Mouse (Mus musculus): ENCODE results near the gene Slc9a9.
A peak's percentile ranks its signal among the peaks of the same experiment; 100 is the strongest.
"Not testable (repeated sequence)": the region's sequence is repeated elsewhere in the genome, so short reads cannot be mapped to it uniquely, and the experiment has no call there.

The Slc9a9 gene

DNA sequence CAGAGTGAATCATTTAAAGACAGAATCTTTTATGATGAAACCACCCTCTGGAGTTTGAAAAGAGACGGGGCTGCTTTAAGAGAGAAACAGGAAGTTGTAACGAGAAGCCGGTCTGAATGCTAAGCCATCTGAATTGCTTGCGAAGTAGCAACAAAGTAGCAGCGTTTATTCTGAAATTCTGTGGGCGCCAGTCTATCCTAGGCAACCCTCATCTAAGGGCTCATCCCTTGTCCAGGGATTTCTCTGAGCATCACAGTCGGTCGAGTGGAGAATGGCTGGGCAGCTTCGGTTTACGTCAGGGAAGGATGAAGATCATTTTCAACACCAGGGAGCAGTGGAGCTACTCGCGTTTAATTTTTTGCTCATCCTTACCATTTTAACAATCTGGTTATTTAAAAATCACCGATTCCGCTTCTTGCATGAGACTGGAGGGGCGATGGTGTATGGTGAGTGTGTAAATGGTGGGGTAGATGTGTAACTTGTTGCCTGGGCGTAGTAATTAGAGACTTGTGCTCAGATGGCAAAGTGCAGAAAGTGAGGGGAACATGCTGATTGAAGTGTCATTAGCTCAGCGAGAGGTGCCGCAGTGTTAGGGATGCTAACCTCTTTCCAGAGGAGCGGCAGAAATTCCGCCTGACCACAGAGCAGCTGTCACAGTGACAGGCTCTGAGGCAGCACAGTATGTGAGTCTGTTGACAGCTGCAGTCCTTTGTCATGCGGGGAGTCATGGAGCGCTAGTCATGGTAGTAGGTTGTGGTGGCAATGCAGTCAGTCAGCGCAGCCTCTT is at the start of gene Slc9a9:
Gene Slc9a9 (plus strand): TSS at position 119 of the 787 bp plus-strand sequence.
- peak; percentile 25 for DNase-seq

DNA sequence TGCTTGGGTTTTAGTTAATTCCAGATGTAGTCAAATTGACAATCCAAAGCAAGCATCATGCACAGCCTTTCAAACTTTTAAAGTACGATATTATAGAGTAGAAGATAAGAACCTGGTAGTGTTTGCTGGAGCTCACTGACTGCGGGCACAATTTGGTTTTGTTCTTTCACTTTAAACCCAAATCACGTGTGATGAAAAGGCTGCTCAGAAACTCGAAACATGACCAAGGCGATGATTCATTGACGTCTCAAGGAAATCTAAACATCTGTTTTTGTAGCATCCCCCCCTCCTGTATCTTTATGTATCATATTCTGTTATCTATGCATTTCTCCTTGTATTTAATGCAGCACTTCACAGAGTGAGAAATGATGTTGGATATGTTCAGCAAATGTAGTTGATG is 49.4 kb upstream of the Slc9a9 start:
- no peak for DNase-seq

DNA sequence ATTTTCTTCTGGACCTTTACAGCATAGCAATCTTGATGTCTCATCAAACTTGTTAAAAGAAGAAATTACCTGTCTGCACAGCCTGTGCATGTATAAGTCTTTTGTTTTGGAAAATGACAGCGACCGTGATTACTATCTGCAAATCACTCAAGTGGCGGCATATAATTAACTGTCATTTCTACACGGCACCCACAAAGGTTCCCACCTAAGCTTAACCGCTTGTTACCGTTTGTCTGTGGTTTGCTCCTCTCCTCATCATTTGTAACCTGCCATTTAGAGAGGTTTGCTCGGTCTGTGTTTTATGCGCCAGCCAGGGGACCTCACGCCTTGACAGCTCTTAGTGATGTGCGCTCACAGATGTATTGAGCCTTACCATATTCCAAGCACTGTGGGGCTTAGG is 48.9 kb upstream of the Slc9a9 start:
- no peak for DNase-seq

DNA sequence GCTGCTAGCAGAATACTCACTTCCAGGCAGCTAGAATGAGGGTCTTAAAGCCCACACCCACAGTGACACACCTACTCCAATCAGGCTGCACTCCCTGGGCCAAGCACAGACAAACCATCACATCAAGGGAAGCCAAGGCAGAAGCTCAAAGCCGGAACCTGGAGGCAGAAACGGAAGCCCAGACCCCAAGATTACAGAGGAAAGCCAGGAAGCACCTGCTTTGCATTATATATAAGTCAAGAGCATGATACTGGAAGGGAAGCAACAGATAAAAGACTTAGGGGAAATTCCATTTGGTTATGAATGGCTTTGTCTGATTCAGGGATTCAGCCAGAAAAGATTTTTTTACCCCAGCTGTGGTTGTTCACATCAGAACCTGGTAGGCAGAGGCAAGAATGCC is 47.8 kb upstream of the Slc9a9 start:
- DNase-seq = no peak

DNA sequence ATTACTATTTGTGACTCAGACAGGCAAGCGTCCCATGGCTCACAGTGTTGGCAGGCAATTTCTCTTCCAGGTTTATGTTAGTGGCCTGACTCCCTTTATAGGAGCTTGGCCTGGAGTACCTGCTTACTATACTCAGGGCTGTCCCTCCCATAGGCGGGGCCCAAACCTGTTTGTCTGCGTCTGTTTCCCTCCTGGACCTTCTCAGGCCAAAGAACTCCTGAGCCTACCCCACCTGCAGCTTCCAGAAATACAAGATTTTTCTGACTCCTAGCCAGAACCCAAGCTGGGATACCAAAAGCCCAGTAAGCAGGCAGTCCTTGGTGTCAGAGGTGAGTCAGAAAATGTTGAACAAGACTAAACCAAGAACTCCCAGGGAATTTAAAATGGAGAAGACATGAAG is 43.0 kb upstream of the Slc9a9 start:
- DNase-seq = no peak

DNA sequence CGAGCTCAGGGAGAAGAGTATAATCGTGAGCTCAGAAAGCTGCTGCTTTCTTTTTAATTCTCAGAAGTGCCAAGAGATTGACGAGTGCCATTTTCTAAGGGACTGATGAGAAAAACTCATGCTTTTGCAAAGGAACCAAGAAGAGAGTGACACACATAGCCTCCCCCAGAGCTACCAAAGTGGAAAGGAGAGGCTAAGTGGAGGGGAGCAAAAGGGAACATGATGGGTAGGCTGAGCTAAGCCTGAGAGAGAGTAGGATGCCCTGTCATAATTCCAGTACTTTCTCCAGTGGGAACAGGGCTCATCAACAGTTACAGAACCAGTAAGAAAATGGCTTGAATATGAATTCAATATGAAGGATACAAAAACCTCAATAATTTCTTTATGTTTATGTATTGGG is 40.8 kb upstream of the Slc9a9 start:
- no peak for DNase-seq

DNA sequence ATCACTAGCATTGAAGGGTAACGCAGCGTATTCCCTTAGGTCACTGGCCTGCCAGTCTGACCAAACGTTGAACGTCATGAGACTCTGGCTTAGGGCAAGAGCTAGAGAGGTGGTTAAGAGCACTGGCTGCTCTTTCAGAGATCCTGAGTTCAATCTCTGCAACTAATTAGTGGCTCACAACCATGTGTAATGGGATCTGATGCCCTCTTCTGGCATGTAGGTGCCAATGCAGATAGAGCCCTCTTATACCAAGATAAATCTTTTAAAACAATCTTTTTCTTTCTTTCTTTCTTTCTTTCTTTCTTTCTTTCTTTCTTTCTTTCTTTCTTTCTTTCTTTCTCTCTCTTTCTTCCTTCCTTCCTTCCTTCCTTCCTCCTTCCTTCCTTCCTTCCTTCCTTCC is 35.4 kb upstream of the Slc9a9 start:
- DNase-seq = not testable (repeated sequence)

DNA sequence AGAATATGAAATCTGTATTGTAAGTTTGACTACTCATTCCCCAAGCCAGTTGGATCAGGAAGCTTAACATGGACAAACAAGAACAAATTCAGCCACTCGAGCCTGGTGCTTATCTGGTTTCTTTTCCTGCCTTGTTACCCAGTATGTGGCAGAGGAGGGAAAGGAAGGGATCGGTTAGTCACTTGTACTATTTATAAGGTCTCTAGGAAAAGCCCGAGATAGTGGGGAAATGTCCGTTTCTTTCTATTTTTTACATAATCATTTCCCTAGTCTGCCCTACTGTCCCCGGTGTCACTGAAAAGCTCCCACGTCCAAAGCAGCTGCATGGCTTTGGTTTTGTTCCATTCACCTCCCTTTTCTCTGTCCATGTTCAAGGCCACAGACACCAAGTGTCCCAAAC is 24.1 kb upstream of the Slc9a9 start:
- DNase-seq = no peak

DNA sequence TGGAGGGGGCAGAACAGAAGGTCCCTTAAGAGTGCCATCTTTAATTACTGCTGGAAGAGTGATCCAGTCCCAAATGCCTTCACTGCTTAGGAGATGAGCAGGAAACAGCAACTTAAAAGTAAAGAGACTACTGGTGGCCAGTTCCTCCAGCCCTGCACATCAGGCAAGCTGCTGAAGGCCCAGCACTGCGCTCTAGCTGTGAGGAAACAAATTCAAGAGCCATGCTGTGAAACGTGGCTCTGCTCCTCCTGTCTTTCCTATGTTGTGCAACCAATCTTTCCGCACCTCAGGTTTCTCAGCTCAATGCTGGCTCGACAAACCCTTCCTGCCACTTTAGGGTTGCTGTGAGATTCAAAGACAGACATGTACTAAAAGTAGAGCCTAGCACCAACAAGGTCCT is 22.3 kb upstream of the Slc9a9 start:
- DNase-seq = no peak

DNA sequence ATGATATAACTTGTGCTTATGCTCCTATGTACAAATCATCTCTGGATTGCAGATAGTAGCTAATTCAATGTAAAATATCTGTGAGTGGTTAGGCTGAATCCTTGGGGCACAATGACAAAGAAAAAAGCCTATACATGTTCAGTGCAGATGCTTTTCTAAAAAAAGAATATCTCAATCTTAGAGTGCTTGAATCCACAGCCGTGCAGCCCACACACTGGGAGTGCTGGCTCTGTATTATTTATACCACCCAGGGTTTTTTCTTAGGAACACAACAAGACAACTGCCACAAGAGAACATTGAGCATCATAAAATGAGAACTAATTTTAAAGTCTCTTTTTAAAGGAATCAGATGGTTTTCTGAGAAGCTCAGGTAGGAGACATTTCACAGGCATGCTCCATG is 19.7 kb upstream of the Slc9a9 start:
- DNase-seq = no peak

DNA sequence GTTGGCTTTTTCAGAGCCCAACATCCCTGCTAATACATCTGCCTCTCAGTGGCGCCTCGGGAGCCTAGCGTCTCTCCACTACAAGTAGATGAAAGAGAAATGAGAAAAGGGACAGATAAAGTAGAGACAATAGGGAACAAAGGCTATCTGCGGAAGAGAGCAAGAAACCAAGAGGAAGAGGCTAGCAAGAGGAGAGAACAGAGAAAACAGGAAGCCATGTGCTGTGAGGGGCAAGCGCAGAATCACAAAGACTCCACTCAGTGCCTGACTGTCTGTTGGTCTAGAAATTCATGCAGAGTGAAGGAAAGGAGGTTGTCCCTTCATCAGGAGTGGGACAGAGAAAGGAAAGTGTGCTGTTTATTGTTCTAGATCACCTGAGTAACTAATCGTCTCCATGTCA is 16.5 kb upstream of the Slc9a9 start:
- no peak for DNase-seq

DNA sequence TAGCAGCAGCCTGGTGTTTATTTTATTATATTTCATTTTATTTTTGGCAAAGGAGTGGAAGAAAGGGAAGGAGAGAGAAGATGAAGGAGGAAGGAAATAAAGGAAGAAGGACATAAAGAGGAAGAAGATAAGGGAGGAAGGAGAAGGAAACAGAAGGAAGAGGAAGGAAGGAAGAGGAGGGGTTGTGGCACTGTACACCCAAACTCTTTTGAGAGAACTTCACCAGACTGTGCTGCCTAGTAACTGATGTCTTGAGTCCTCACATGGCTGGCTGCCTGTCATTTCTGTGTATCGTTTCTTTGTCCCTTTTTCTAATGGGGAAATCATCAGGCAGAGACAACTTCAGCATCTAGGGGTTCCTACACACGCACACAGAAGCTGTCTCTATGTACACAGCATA is 15.9 kb upstream of the Slc9a9 start:
- no peak for DNase-seq

DNA sequence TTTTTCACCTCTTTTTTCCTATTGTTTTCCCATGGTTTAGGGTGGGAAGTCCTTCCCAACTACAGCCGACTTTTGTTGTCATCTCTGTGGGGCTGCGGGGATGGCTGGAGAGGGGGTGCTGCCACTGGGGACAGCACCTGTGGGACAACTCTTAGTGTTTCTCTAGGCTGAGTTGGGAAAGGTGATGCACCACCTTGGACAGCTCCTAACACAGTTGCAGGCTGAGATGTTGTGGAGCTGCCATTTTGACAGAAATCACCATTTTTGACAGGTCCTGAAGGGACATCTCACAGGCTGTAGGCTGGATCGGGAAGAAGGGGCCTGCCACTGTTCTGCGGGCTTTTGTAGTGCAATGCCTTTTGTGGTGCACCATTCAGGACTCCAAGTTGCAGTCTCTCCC is 13.4 kb upstream of the Slc9a9 start:
- no peak for DNase-seq

DNA sequence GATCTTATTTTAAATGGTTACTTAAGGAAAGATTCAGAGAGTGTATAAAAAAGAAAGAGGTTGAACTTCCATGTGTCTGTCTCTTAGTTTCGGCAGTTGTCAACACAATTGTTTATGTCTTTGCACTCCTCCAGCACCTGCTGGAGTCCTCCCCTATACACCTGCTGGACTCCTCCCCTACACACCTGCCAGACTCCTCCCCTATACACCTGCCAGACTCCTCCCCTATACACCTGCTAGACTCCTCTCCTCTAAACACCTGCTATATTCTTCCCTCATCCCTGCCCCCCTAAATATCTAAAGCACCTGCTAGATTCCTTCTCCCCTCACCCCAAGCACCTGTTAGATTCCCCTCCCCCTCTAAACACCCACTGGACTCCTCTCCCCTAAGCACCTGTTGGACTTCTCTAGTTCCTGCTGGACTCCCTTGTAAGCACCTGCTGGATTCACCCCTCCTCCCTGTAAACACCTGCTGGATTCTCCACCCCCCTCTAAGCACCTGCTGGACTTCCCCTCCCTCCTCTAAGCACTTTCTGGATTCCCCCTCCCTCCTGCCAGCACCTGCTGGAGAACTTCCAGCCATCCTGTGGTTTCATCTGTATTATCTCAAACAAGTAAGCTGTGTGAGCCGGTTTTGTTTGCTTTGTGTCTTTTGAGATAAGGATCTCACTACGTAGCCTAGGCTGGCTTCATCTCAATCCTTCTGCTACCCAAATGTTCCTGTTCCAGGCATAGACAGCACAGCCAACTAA is 10.1 kb upstream of the Slc9a9 start:
- no peak for DNase-seq

DNA sequence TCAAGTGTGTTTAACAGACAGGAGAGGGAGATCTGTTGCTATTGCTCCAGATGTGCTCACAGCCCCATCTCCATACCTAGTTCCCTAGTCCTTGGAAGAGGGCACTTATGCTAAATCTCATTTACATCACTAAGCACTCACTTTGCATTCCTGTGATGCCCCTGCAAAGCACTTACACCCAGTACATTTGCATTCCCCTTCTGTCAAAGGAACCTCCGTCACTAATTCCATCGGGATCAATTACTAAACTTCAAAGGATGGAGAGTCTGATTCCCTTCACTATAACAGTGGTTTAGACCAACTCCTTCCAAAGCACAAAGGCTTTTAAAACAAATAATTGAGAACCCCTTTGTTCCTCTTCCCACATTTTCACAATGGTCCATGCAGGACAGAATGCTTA is 7.9 kb upstream of the Slc9a9 start:
- DNase-seq = no peak

DNA sequence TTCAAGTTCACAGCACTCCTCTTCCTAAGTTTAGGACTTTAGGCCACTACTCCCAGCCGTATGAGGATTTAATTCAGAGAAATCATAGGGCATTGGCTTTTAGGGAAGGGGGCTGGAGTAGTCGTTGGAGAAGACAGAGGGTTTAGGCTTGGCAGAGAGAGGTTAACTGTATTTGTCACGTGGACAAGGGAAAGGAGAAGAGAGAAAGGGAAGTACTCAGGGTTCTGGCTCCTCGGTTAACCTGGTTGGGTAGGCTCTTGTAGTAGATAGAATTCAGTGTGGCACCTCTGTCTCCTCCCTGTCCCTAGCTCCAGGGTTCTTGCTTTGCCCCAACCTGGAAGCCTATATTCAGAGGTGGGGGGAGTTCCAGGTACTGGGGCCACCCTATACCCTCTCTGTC is 4.5 kb upstream of the Slc9a9 start:
- DNase-seq = no peak

DNA sequence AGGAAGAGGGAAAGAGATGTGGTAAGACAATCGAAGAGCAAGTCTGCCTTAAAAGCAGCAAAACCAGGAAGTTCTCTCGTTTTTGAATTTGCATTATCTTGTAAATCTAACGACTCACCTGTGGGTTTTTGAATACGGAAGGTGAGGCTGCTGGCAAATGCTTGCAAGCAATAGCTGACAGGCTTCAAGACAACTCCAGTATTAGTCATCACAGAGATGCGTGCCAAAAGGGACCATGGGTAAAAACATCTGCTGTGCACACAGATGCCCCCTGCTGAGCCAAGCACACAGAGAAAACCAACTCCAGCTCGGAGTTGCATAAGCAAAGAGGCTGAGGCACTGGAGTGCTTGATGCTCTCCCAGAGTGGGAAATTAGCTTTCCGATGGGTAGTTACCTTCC is 1.1 kb upstream of the Slc9a9 start:
- DNase-seq = peak; percentile 36

DNA sequence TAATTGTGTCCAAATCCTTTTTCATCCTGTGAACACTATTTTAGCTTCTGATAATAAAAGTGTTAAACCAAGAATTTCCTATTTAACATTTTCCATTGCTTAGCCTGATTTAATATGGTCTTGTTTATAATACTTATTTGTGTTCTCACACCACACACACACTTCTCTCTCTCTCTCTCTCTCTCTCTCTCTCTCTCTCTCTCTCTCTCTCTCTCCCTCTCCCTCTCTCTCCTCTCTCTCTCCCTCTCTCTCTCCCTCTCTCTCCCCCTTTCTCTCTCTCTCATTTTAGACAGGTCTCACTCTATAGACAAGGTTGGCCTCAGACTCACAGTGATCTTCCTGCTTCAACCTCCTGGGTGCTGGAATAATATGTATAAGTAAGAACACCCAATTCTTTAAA is 995 bp downstream of the Slc9a9 start:
- no peak for DNase-seq

DNA sequence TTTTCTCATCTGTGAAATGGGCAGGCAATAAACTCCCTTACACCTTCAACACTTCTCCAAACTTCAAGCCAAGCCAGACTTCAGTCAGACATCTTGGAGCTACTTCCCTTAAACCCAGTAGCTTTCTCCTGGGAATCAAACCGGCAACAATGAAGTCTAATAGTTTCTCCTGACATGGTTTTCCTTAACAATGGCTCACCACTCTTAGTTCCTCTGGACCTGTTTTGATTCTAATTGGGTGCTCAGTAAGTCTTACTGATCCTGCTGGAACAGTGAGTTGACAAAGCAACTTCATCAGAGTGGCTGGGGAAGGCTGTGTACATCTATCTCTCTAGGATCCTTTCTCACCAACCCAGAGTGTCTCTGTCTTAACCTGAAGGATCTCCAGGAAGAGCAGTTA is 5.0 kb downstream of the Slc9a9 start:
- DNase-seq = no peak

DNA sequence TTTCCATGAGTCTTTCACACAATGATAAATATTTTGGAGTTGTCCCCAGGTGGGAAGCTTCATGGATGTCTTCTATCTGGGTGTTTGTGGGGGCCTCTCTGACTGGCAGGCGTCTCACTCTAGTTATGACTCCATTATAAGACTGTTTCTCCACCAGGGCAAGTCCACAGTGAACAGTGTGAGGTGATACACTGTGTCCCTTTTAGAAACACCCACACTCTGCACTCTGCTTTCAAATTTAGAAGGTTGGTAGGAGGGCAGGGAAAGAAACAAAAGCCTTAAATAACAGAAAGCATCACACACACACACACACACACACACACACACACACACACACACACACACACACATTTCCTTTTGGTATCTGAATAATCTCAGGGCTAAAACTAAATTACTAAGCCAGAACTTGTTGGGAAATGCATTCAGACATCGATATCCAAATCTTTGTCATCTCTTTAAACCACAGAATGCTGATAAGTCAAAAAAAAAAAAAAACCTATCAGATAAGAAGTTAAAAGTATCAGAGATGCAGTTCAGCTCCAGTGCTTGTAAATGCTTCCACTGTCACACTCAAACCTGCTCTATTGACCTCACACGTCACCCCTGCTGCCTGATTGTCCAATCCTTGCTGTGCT is 8.4 kb downstream of the Slc9a9 start:
- no peak for DNase-seq

DNA sequence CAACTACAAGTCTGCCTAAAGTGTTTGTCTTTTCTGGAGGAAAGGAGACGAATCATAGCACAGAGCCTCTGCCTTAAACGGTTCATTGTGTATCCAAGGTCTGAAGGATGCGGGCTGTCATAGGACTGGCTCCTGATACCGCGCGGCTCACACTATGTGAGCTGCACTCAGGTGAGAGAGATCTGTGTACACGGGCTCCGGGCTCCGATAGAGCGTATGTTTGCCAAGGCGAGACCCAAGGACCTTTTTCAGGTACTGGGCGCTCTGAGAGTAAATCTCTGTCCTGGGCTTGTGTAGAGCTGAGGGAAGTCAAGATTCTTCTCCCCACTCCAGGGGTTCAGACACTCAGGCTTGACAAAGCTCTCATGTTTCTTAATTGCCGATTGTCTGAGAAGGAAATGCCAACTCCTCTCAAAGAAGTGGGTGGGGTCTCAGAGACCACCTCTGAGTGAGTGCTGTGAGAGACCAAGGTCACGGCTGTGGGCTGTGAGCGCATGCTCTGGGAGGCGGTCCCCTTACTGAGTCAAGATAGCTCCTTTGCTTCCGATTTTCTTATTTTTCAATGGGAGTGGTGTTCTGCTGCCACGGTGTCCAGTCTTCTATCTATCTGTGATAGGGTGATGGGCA is 10.9 kb downstream of the Slc9a9 start:
- no peak for DNase-seq

DNA sequence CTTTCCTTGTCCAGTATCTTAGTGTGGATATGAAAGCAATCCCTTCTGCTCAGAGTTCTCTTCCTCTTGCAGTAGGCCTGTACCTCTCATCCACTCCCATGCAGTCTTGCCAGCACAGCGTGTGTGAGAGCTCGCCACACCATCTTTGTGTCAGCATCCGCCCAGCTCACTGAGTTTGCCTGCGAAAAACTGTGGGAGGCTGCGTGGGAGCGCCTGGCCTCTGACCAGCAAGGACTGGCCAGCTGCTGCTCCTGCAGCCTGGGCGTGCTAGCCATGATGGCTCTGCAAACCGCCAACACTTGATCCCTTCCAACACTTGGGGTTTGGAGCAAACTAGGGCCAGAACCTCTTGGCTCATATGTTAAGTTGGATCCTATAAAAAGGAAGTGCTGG is 11.4 kb downstream of the Slc9a9 start:
- DNase-seq = no peak

DNA sequence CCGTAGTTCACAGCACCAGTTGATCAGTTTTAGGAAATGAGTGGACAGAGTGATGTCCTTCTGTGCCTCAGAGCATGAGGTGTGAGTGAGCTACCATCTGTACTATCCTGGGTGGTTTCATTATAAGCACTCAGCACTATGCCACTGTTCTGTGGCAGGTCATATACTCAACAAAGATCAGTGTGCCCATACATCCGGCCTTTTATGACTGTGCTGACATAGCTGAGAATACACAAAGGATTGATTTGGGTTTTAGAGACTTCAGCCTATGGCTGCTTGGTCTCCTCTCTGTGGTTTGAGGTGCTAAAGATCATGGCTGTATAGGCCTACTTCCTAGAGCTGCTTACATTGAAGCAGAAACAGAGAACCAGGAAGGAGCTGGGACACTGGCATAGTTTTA is 12.6 kb downstream of the Slc9a9 start:
- no peak for DNase-seq

DNA sequence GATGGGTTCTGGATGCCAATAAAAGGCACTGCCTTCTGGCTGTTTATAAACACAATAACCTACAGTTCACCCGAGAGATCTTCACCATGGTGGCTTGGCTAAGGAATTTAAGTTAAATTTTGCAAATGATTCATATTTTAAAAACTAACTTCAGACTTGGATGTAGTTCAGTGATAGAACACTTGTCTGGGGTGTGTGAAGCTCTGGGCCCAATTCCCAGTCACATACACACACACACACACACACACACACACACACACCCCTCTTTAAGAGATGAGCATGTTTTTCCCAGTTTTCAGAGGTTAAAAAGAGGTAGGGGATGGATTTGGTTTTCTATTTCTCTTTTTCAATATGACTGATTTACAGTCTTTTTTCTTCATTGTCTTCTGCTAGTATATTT is 15.9 kb downstream of the Slc9a9 start:
- DNase-seq = no peak

Measured in right cerebral cortex, postnatal 14 days (tissue).